Mouse (Mus musculus) CD8-positive naive resting alpha-beta T cell, adult 2 months (primary cell): ENCODE results near the gene Pyroxd2.
"Not testable (repeated sequence)": the region's sequence is repeated elsewhere in the genome, so short reads cannot be mapped to it uniquely, and the experiment has no call there.

ENCODE experiments used
- DNase-seq, 2 experiments: peaks; one replicate each; pipeline ENCODE4 v3.0.0; 2022; ENCODE audit warnings: low read depth in 2 of 2, low spot score in 2 of 2

Pyroxd2 gene

GRCm38 (mm10) chr19:42752363-42752931 is at the start of gene Pyroxd2:
TSS of gene Pyroxd2 (minus strand) at chr19:42752775.
- no peak for DNase-seq

GRCm38 (mm10) chr19:42797866-42798265 is 45.3 kb upstream of the Pyroxd2 start:
- DNase-seq = no peak

- DNase-seq = no peak
These were observed 43.2 kb upstream of the Pyroxd2 start for GRCm38 (mm10) chr19:42795801-42796200.

GRCm38 (mm10) chr19:42794914-42795613 is 42.5 kb upstream of the Pyroxd2 start:
- peak; percentile 70 to 73 for DNase-seq

GRCm38 (mm10) chr19:42788311-42788710 is 35.7 kb upstream of the Pyroxd2 start:
- DNase-seq = no peak

- DNase-seq = no peak
These were observed 33.1 kb upstream of the Pyroxd2 start for GRCm38 (mm10) chr19:42785562-42786220.

GRCm38 (mm10) chr19:42785129-42785528 is 32.6 kb upstream of the Pyroxd2 start:
- DNase-seq = no peak

GRCm38 (mm10) chr19:42780156-42780538 is 27.6 kb upstream of the Pyroxd2 start:
- DNase-seq = not testable (repeated sequence)

GRCm38 (mm10) chr19:42779531-42780155 is 27.1 kb upstream of the Pyroxd2 start, which contains the start of gene Hps1:
TSS of gene Hps1 (minus strand) at chr19:42779978.
- DNase-seq = peak; percentile 73 to 86

- peak; percentile 47 to 55 for DNase-seq
These were observed 25.2 kb upstream of the Pyroxd2 start for GRCm38 (mm10) chr19:42777801-42778200.

GRCm38 (mm10) chr19:42776813-42777212 is 24.2 kb upstream of the Pyroxd2 start:
- DNase-seq = peak in 1 of 2 experiments; percentile 30

- DNase-seq = no peak
These were observed 17.7 kb upstream of the Pyroxd2 start for GRCm38 (mm10) chr19:42770141-42770872.

GRCm38 (mm10) chr19:42769648-42770047 is 17.1 kb upstream of the Pyroxd2 start:
- DNase-seq = no peak

- no peak for DNase-seq
These were observed 14.8 kb upstream of the Pyroxd2 start for GRCm38 (mm10) chr19:42767361-42767760.

GRCm38 (mm10) chr19:42764398-42764797 is 11.8 kb upstream of the Pyroxd2 start:
- DNase-seq = no peak

- DNase-seq = no peak
These were observed 4.1 kb upstream of the Pyroxd2 start for GRCm38 (mm10) chr19:42756671-42757070.

GRCm38 (mm10) chr19:42755148-42755870 is 2.7 kb upstream of the Pyroxd2 start:
- no peak for DNase-seq

GRCm38 (mm10) chr19:42753141-42753917 is 754 bp upstream of the Pyroxd2 start:
- DNase-seq = no peak

GRCm38 (mm10) chr19:42750196-42750595 is 2.4 kb downstream of the Pyroxd2 start:
- no peak for DNase-seq

- DNase-seq = no peak
These were observed 5.9 kb downstream of the Pyroxd2 start for GRCm38 (mm10) chr19:42746702-42747101.
